Mouse (Mus musculus): ENCODE data around the gene Rnf43. TPM values are rescaled to one million over a fixed set of nuclear protein-coding genes. Genes with fewer than 3 reads are reported as not detected.

Rnf43 gene
- total and polyA plus RNA-seq, 3 experiments, result 8.7 to 28.4 (median 14.8) TPM

GRCm38 (mm10) chr11:87751031-87751430, 88.5 kb downstream of the Rnf43 start:
- TF ChIP-seq GATA1 (IDR thresholded peaks at IDR 0.05; ENCODE audit: borderline replicate concordance, low read length), result no peak
- TF ChIP-seq POLR2AphosphoS5 (IDR thresholded peaks at IDR 0.05; ENCODE audit: insufficient replicate concordance, low read depth, low read length), result no peak; the same call in 1 of the 2 replicates
- TF ChIP-seq GATA2 (IDR thresholded peaks at IDR 0.05; ENCODE audit: borderline replicate concordance, low read depth, low read length), result no peak
- no peak for TF ChIP-seq TAL1 (conservative IDR thresholded peaks at IDR 0.05; ENCODE audit: low read depth, low read length)
- no peak for TF ChIP-seq CTCF (IDR thresholded peaks at IDR 0.05; ENCODE audit: low read depth, low read length)
- Histone ChIP-seq H3K36me3 (replicated peaks) (peaks cover 12% of the 10 kb centered on the region), H3K9me3 (replicated peaks) (no peaks in the 10 kb centered on the region), H3K4me1 (ENCODE audit: insufficient read depth, low read depth, low read length) (peaks cover 80% of the 10 kb centered on the region), H3K27me3 (ENCODE audit: insufficient read depth, low read length) (no peaks in the 10 kb centered on the region), H3K4me3 (ENCODE audit: low read depth, low read length) (peak overlapping the region; percentile 72)
- DNase-seq (ENCODE audit: low spot score), result no peak
- no peak for ATAC-seq (ENCODE audit: extremely low read depth, insufficient number of reproducible peaks, low FRiP score, poor library complexity, severe bottlenecking)

GRCm38 (mm10) chr11:87751491-87751966, 89.0 kb downstream of the Rnf43 start:
- peaks cover 76% of the 10 kb centered on the region for H3K4me1 ChIP-seq (ENCODE audit: insufficient read depth, low read depth, low read length)
- TF ChIP-seq CTCF (IDR thresholded peaks at IDR 0.05; ENCODE audit: low read depth, low read length) (no peak), GATA1 (IDR thresholded peaks at IDR 0.05; ENCODE audit: borderline replicate concordance, low read length) (no peak), GATA2 (IDR thresholded peaks at IDR 0.05; ENCODE audit: borderline replicate concordance, low read depth, low read length) (peak; percentile 91; the same call in 1 of the 2 replicates), POLR2AphosphoS5 (IDR thresholded peaks at IDR 0.05; ENCODE audit: insufficient replicate concordance, low read depth, low read length) (no peak; the same call in 1 of the 2 replicates), TAL1 (conservative IDR thresholded peaks at IDR 0.05; ENCODE audit: low read depth, low read length) (peak; percentile 55)
- DNase-seq (ENCODE audit: low spot score), result peak; percentile 70

GRCm38 (mm10) chr11:87752307-87752706, 89.8 kb downstream of the Rnf43 start:
- Histone ChIP-seq H3K4me1 (ENCODE audit: insufficient read depth, low read depth, low read length) (peaks cover 69% of the 10 kb centered on the region), H3K4me3 (ENCODE audit: low read depth, low read length) (peak overlapping the region; percentile 72; the same call in 1 of the 2 replicates), H3K36me3 (replicated peaks) (peaks cover 14% of the 10 kb centered on the region), H3K9me3 (replicated peaks) (no peaks in the 10 kb centered on the region), H3K27me3 (ENCODE audit: insufficient read depth, low read length) (no peaks in the 10 kb centered on the region)
- TF ChIP-seq POLR2AphosphoS5 (IDR thresholded peaks at IDR 0.05; ENCODE audit: insufficient replicate concordance, low read depth, low read length) (no peak), TAL1 (conservative IDR thresholded peaks at IDR 0.05; ENCODE audit: low read depth, low read length) (no peak), CTCF (IDR thresholded peaks at IDR 0.05; ENCODE audit: low read depth, low read length) (no peak), GATA2 (IDR thresholded peaks at IDR 0.05; ENCODE audit: borderline replicate concordance, low read depth, low read length) (no peak), GATA1 (IDR thresholded peaks at IDR 0.05; ENCODE audit: borderline replicate concordance, low read length) (no peak)
- ATAC-seq (ENCODE audit: extremely low read depth, insufficient number of reproducible peaks, low FRiP score, poor library complexity, severe bottlenecking) (no peak), DNase-seq (ENCODE audit: low spot score) (no peak)

More at GRCm38 (mm10) chr11:87751491-87751966, 89.0 kb downstream of the Rnf43 start:
- Histone ChIP-seq H3K9me3 (replicated peaks) (no peaks in the 10 kb centered on the region), H3K27me3 (ENCODE audit: insufficient read depth, low read length) (no peaks in the 10 kb centered on the region), H3K4me3 (ENCODE audit: low read depth, low read length) (peak overlapping the region; percentile 72), H3K36me3 (replicated peaks) (peaks cover 12% of the 10 kb centered on the region)
- ATAC-seq (ENCODE audit: extremely low read depth, insufficient number of reproducible peaks, low FRiP score, poor library complexity, severe bottlenecking), result peak; percentile 22

- no peak for DNase-seq (ENCODE audit: low spot score)
- no peak for TF ChIP-seq GATA1 (IDR thresholded peaks at IDR 0.05; ENCODE audit: borderline replicate concordance, low read length)
- TF ChIP-seq CTCF (IDR thresholded peaks at IDR 0.05; ENCODE audit: low read depth, low read length), result no peak
- TF ChIP-seq GATA2 (IDR thresholded peaks at IDR 0.05; ENCODE audit: borderline replicate concordance, low read depth, low read length), result no peak
- TF ChIP-seq POLR2AphosphoS5 (IDR thresholded peaks at IDR 0.05; ENCODE audit: insufficient replicate concordance, low read depth, low read length), result no peak
- H3K4me3 ChIP-seq (ENCODE audit: low read depth, low read length), result peak overlapping the region; percentile 96
- H3K36me3 ChIP-seq (replicated peaks), result peaks cover 19% of the 10 kb centered on the region
- H3K4me1 ChIP-seq (ENCODE audit: insufficient read depth, low read depth, low read length), result peaks cover 64% of the 10 kb centered on the region
- no peaks in the 10 kb centered on the region for H3K9me3 ChIP-seq (replicated peaks)
- H3K27me3 ChIP-seq (ENCODE audit: insufficient read depth, low read length), result no peaks in the 10 kb centered on the region
- ATAC-seq (ENCODE audit: extremely low read depth, insufficient number of reproducible peaks, low FRiP score, poor library complexity, severe bottlenecking), result no peak
These were observed 90.7 kb downstream of the Rnf43 start for GRCm38 (mm10) chr11:87753255-87753654.

GRCm38 (mm10) chr11:87753891-87754501, 91.5 kb downstream of the Rnf43 start:
- ATAC-seq (ENCODE audit: extremely low read depth, insufficient number of reproducible peaks, low FRiP score, poor library complexity, severe bottlenecking) (no peak), DNase-seq (ENCODE audit: low spot score) (no peak)
- H3K4me3 ChIP-seq (ENCODE audit: low read depth, low read length), result peak overlapping the region; percentile 96; the same call in 1 of the 2 replicates
- peaks cover 19% of the 10 kb centered on the region for H3K36me3 ChIP-seq (replicated peaks)
- peak; percentile 29; the same call in 1 of the 2 replicates for TF ChIP-seq TAL1 (conservative IDR thresholded peaks at IDR 0.05; ENCODE audit: low read depth, low read length)
- no peak for TF ChIP-seq GATA2 (IDR thresholded peaks at IDR 0.05; ENCODE audit: borderline replicate concordance, low read depth, low read length)
- no peak for TF ChIP-seq GATA1 (IDR thresholded peaks at IDR 0.05; ENCODE audit: borderline replicate concordance, low read length)
- no peak for TF ChIP-seq POLR2AphosphoS5 (IDR thresholded peaks at IDR 0.05; ENCODE audit: insufficient replicate concordance, low read depth, low read length)
- peaks cover 60% of the 10 kb centered on the region for H3K4me1 ChIP-seq (ENCODE audit: insufficient read depth, low read depth, low read length)
- no peaks in the 10 kb centered on the region for H3K27me3 ChIP-seq (ENCODE audit: insufficient read depth, low read length)
- no peaks in the 10 kb centered on the region for H3K9me3 ChIP-seq (replicated peaks)

GRCm38 (mm10) chr11:87754603-87755002, 92.1 kb downstream of the Rnf43 start:
- ATAC-seq (ENCODE audit: extremely low read depth, insufficient number of reproducible peaks, low FRiP score, poor library complexity, severe bottlenecking), result peak; percentile 26

More at GRCm38 (mm10) chr11:87754603-87755002, 92.1 kb downstream of the Rnf43 start:
- peaks cover 56% of the 10 kb centered on the region for H3K4me1 ChIP-seq (ENCODE audit: insufficient read depth, low read depth, low read length)
- peak; percentile 84 for DNase-seq (ENCODE audit: low spot score)
- TF ChIP-seq CTCF (IDR thresholded peaks at IDR 0.05; ENCODE audit: low read depth, low read length), result no peak
- TF ChIP-seq GATA2 (IDR thresholded peaks at IDR 0.05; ENCODE audit: borderline replicate concordance, low read depth, low read length), result no peak
- TF ChIP-seq GATA1 (IDR thresholded peaks at IDR 0.05; ENCODE audit: borderline replicate concordance, low read length), result no peak
- TF ChIP-seq TAL1 (conservative IDR thresholded peaks at IDR 0.05; ENCODE audit: low read depth, low read length), result no peak
- TF ChIP-seq POLR2AphosphoS5 (IDR thresholded peaks at IDR 0.05; ENCODE audit: insufficient replicate concordance, low read depth, low read length), result no peak
- H3K9me3 ChIP-seq (replicated peaks), result no peaks in the 10 kb centered on the region
- no peaks in the 10 kb centered on the region for H3K27me3 ChIP-seq (ENCODE audit: insufficient read depth, low read length)
- peak overlapping the region; percentile 96 for H3K4me3 ChIP-seq (ENCODE audit: low read depth, low read length)
- peaks cover 19% of the 10 kb centered on the region for H3K36me3 ChIP-seq (replicated peaks)
